In the genomic region with DNA sequence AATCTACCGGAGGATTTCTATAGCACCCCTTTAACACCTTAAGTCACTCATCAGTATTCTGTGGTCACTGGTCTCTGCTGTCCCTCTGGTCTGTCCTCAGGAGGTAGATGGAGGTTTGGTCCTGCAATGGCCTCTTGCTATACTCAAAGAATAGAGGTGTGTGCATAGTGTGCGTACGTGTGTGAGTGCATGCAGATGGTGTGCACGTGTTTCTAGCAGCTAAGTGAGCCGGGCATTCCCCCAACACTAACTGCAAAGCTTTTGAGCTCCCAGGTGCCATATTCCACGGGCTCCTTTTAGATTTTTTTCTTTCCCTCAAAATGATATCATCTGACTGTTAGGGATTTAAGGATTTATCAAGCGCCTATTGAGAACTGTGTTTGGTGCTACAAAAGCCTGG, we compare ENCODE assay signal across 22 mouse cellular contexts.
DNase-seq lines count a peak whose midpoint lies in the region; ATAC-seq and TF ChIP-seq lines count a peak whose summit lies in the region.
"Had no signal": no experiment of that assay in that cellular context is flagged by ENCODE, and none has a peak within 500 bp of the region (broad histone marks: within the 10 kb centered on the region; RNA-seq: fewer than 3 reads in every experiment).

No protein-coding gene starts in this region.

- no peak overlapping the region for H3K4me2 ChIP-seq in hindbrain, embryonic 13.5 days
- H3K4me2 ChIP-seq in hindbrain, embryonic 14.5 days (replicated peaks) = no peak overlapping the region
- no peak overlapping the region for H3K4me2 ChIP-seq in limb, embryonic 14.5 days (replicated peaks; ENCODE audit: low read depth, low read length, severe bottlenecking)
- no peak overlapping the region for H3K4me2 ChIP-seq in stomach, embryonic 16.5 days (ENCODE audit: low read depth, low read length)
- H3K4me2 ChIP-seq: embryonic facial prominence, embryonic 12.5 days; liver, embryonic 11.5 days; midbrain, embryonic 11.5 days had no signal

- H3K27me3 ChIP-seq in hindbrain, embryonic 13.5 days = no peaks in the 10 kb centered on the region
- no peaks in the 10 kb centered on the region for H3K27me3 ChIP-seq in hindbrain, embryonic 14.5 days (ENCODE audit: control insufficient read depth, insufficient read depth, low read length)
- H3K27me3 ChIP-seq in limb, embryonic 14.5 days (ENCODE audit: control insufficient read depth, insufficient read depth, low read length) = no peaks in the 10 kb centered on the region
- no peaks in the 10 kb centered on the region for H3K27me3 ChIP-seq in stomach, embryonic 16.5 days (ENCODE audit: control insufficient read depth, insufficient read depth, low read length)
- H3K27me3 ChIP-seq: embryonic facial prominence, embryonic 12.5 days had no signal

- no peak overlapping the region for H3K4me3 ChIP-seq in hindbrain, embryonic 13.5 days
- H3K4me3 ChIP-seq in hindbrain, embryonic 14.5 days (replicated peaks; ENCODE audit: low read length) = no peak overlapping the region
- H3K4me3 ChIP-seq in limb, embryonic 14.5 days (replicated peaks; ENCODE audit: low read length) = no peak overlapping the region
- no peak overlapping the region for H3K4me3 ChIP-seq in stomach, embryonic 16.5 days (replicated peaks; ENCODE audit: low read length)
- H3K4me3 ChIP-seq: embryonic facial prominence, embryonic 12.5 days; left cerebral cortex, adult 2 months had no signal

- DNase-seq in frontal cortex, postnatal 36 days (ENCODE audit: low spot score in 2 of 2) = no peak
- no peak for DNase-seq in hindbrain, embryonic 14.5 days (ENCODE audit: low spot score)
- DNase-seq in limb, embryonic 14.5 days (ENCODE audit: low spot score) = no peak
- no peak for DNase-seq in MN1 (ENCODE audit: low spot score)
- DNase-seq: adrenal gland, postnatal 10 days; B cell, adult 2 months; cerebellum, adult 18-20 months; cerebellum, postnatal 14 days; kidney, adult 18-20 months; liver, postnatal 0 days; spleen, adult 18-20 months; thymus, postnatal 36 days had no signal

- H3K4me1 ChIP-seq in hindbrain, embryonic 13.5 days (replicated peaks) = peaks cover 76% of the 10 kb centered on the region
- peaks cover 37% of the 10 kb centered on the region; the same call in 1 of the 2 replicates for H3K4me1 ChIP-seq in hindbrain, embryonic 14.5 days (replicated peaks; ENCODE audit: control insufficient read depth, insufficient read depth, low read length)
- H3K4me1 ChIP-seq in limb, embryonic 14.5 days (ENCODE audit: control insufficient read depth, insufficient read depth, low read length) = peaks cover 21% of the 10 kb centered on the region
- H3K4me1 ChIP-seq in stomach, embryonic 16.5 days (ENCODE audit: control insufficient read depth, insufficient read depth, low read length) = peaks cover 20% of the 10 kb centered on the region

- no peak for TF ChIP-seq POLR2A in limb, embryonic 14.5 days (IDR thresholded peaks at IDR 0.05; ENCODE audit: borderline replicate concordance, extremely low read depth, insufficient read depth, insufficient read length)

- 0 out of 2 replicates have a peak, but pooled peaks have one; percentile 22 for ATAC-seq in frontal cortex, adult (ENCODE audit: low TSS enrichment)
- ATAC-seq in hindbrain, embryonic 13.5 days (ENCODE audit: low FRiP score) = no peak
- no peak for ATAC-seq in hindbrain, embryonic 14.5 days (ENCODE audit: low FRiP score)
- no peak for ATAC-seq in limb, embryonic 14.5 days (ENCODE audit: low FRiP score, low read depth)
- no peak for ATAC-seq in stomach, embryonic 16.5 days (ENCODE audit: insufficient read depth, low FRiP score)
- ATAC-seq: liver, postnatal 0 days; lung, postnatal 0 days had no signal

- H3K9ac ChIP-seq in hindbrain, embryonic 13.5 days = no peak overlapping the region; the same call in 1 of the 2 replicates
- H3K9ac ChIP-seq in hindbrain, embryonic 14.5 days = no peak overlapping the region
- H3K9ac ChIP-seq in limb, embryonic 14.5 days (ENCODE audit: low read depth, low read length, severe bottlenecking) = no peak overlapping the region
- no peak overlapping the region for H3K9ac ChIP-seq in stomach, embryonic 16.5 days (ENCODE audit: low read length)
- H3K9ac ChIP-seq: embryonic facial prominence, embryonic 12.5 days; liver, postnatal 0 days had no signal

- H3K9me3 ChIP-seq in hindbrain, embryonic 13.5 days = no peaks in the 10 kb centered on the region
- H3K9me3 ChIP-seq in hindbrain, embryonic 14.5 days (ENCODE audit: control insufficient read depth, low read length) = no peaks in the 10 kb centered on the region
- no peaks in the 10 kb centered on the region for H3K9me3 ChIP-seq in limb, embryonic 14.5 days (ENCODE audit: control insufficient read depth, low read length)
- no peaks in the 10 kb centered on the region for H3K9me3 ChIP-seq in stomach, embryonic 16.5 days (replicated peaks; ENCODE audit: control insufficient read depth, low read length)
- H3K9me3 ChIP-seq: embryonic facial prominence, embryonic 12.5 days had no signal

- peaks cover 7% of the 10 kb centered on the region; the same call in 1 of the 2 replicates for H3K36me3 ChIP-seq in hindbrain, embryonic 13.5 days
- no peaks in the 10 kb centered on the region for H3K36me3 ChIP-seq in hindbrain, embryonic 14.5 days (replicated peaks; ENCODE audit: control insufficient read depth, insufficient read depth)
- peaks cover 3% of the 10 kb centered on the region; the same call in 1 of the 2 replicates for H3K36me3 ChIP-seq in limb, embryonic 14.5 days (ENCODE audit: control insufficient read depth, insufficient read depth, low read length)
- H3K36me3 ChIP-seq in stomach, embryonic 16.5 days (ENCODE audit: control insufficient read depth, insufficient read depth, low read length) = no peaks in the 10 kb centered on the region

- H3K27ac ChIP-seq in hindbrain, embryonic 13.5 days = peak overlapping the region; percentile 70
- H3K27ac ChIP-seq in hindbrain, embryonic 14.5 days = no peak overlapping the region
- peak overlapping the region; percentile 13; the same call in 1 of the 2 replicates for H3K27ac ChIP-seq in limb, embryonic 14.5 days (replicated peaks; ENCODE audit: low read depth, low read length)
- peak overlapping the region; percentile 77; the same call in 1 of the 2 replicates for H3K27ac ChIP-seq in stomach, embryonic 16.5 days (ENCODE audit: low read length)
- H3K27ac ChIP-seq: embryonic facial prominence, embryonic 12.5 days; kidney, postnatal 0 days; left cerebral cortex, adult 2 months; macrophage had no signal

- WGBS in hindbrain, embryonic 13.5 days = 80% methylated on average over 7 of the region's 7 CpGs
- 78% methylated on average over 7 of the region's 7 CpGs for WGBS in hindbrain, embryonic 14.5 days
- 55% methylated on average over 7 of the region's 7 CpGs for WGBS in limb, embryonic 14.5 days
- WGBS in stomach, embryonic 16.5 days = 75% methylated on average over 7 of the region's 7 CpGs
